8 mouse cellular contexts compared by ENCODE assay signal in the genomic region with DNA sequence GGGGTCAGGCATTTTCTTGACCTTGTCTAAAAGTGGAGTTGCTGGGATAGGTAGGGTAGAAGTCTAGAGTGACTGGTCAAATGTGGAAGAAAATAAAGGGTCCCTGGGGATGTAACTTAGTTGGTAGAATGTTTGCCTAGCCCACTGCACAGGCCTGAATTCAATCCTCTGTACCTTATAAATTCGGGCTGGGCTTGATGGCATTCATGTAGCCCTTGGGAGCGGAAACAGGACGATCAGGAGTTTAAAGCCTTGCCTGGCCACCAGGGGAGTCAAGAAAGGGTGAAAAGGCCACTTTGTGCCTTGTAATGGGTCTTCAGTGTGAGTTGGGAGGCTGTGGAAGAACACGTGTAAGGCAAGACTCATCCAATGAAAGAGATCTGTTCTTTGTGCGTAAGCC. TPM values are rescaled to one million over a fixed set of nuclear protein-coding genes. Genes with fewer than 3 reads are reported as not detected.
A peak's percentile ranks its signal among the peaks of the same experiment; 100 is the strongest.
DNase-seq lines count a peak whose midpoint lies in the region; ATAC-seq lines count a peak whose summit lies in the region.

No protein-coding gene starts in this region.

- no peak for DNase-seq in lung, adult 18-20 months
- DNase-seq in embryonic facial prominence, embryonic 10.5 days (ENCODE audit: low spot score) = peak; percentile 35
- DNase-seq in layer of hippocampus, postnatal 36 days = no peak
- no peak for DNase-seq in urinary bladder, postnatal 10 days (ENCODE audit: low spot score)
- DNase-seq in spleen, postnatal 36 days (ENCODE audit: low spot score in 2 of 2) = no peak

- peaks cover 21% of the 10 kb centered on the region for H3K4me1 ChIP-seq in lung, embryonic 15.5 days
- H3K4me1 ChIP-seq in embryonic facial prominence, embryonic 10.5 days = peaks cover 39% of the 10 kb centered on the region
- peaks cover 15% of the 10 kb centered on the region for H3K4me1 ChIP-seq in intestine, embryonic 16.5 days (ENCODE audit: control insufficient read depth, insufficient read depth, low read length)
- H3K4me1 ChIP-seq in neural tube, embryonic 14.5 days (ENCODE audit: control insufficient read depth, insufficient read depth, low read length) = peaks cover 21% of the 10 kb centered on the region

- ATAC-seq in lung, embryonic 15.5 days (ENCODE audit: borderline replicate concordance, extremely low read depth, low FRiP score, low TSS enrichment) = no peak
- no peak for ATAC-seq in intestine, embryonic 16.5 days
- no peak for ATAC-seq in neural tube, embryonic 14.5 days (ENCODE audit: low read depth)

- 0 out of 2 replicates have a peak overlapping the region, but pooled peaks have one; percentile 99 for H3K27ac ChIP-seq in lung, embryonic 15.5 days
- H3K27ac ChIP-seq in embryonic facial prominence, embryonic 10.5 days (replicated peaks) = peak overlapping the region; percentile 100
- H3K27ac ChIP-seq in intestine, embryonic 16.5 days (ENCODE audit: low read length) = peak overlapping the region; percentile 96; the same call in 1 of the 2 replicates
- H3K27ac ChIP-seq in neural tube, embryonic 14.5 days (ENCODE audit: low read depth, low read length) = no peak overlapping the region

- WGBS in lung, embryonic 15.5 days = 7% methylated on average over 5 of the region's 5 CpGs
- WGBS in embryonic facial prominence, embryonic 10.5 days = 8% methylated on average over 5 of the region's 5 CpGs
- WGBS in intestine, embryonic 16.5 days = 5% methylated on average over 5 of the region's 5 CpGs
- WGBS in neural tube, embryonic 14.5 days = 4% methylated on average over 5 of the region's 5 CpGs

- H3K27me3 ChIP-seq in lung, embryonic 15.5 days = no peaks in the 10 kb centered on the region
- no peaks in the 10 kb centered on the region for H3K27me3 ChIP-seq in embryonic facial prominence, embryonic 10.5 days (replicated peaks; ENCODE audit: low read depth, poor library complexity, severe bottlenecking)
- H3K27me3 ChIP-seq in intestine, embryonic 16.5 days (replicated peaks; ENCODE audit: control insufficient read depth, insufficient read depth, low read length) = no peaks in the 10 kb centered on the region
- no peaks in the 10 kb centered on the region for H3K27me3 ChIP-seq in neural tube, embryonic 14.5 days (ENCODE audit: control insufficient read depth, insufficient read depth, low read length)

- peak overlapping the region; percentile 67 for H3K4me2 ChIP-seq in lung, embryonic 15.5 days
- peak overlapping the region; percentile 83 for H3K4me2 ChIP-seq in intestine, embryonic 16.5 days (ENCODE audit: low read depth, low read length)
- H3K4me2 ChIP-seq in neural tube, embryonic 14.5 days (ENCODE audit: low read depth, low read length) = peak overlapping the region; percentile 96

- no peaks in the 10 kb centered on the region for H3K9me3 ChIP-seq in lung, embryonic 15.5 days
- no peaks in the 10 kb centered on the region for H3K9me3 ChIP-seq in embryonic facial prominence, embryonic 10.5 days
- no peaks in the 10 kb centered on the region for H3K9me3 ChIP-seq in intestine, embryonic 16.5 days (ENCODE audit: control insufficient read depth, low read length)
- H3K9me3 ChIP-seq in neural tube, embryonic 14.5 days (ENCODE audit: control insufficient read depth, low read length) = no peaks in the 10 kb centered on the region

- peak overlapping the region; percentile 99 for H3K4me3 ChIP-seq in lung, embryonic 15.5 days
- H3K4me3 ChIP-seq in embryonic facial prominence, embryonic 10.5 days = peak overlapping the region; percentile 97
- peak overlapping the region; percentile 93 for H3K4me3 ChIP-seq in intestine, embryonic 16.5 days (ENCODE audit: low read length)
- peak overlapping the region; percentile 93 for H3K4me3 ChIP-seq in neural tube, embryonic 14.5 days (ENCODE audit: low read depth, low read length)

- peak overlapping the region; percentile 95 for H3K9ac ChIP-seq in lung, embryonic 15.5 days
- peak overlapping the region; percentile 89 for H3K9ac ChIP-seq in intestine, embryonic 16.5 days (ENCODE audit: low read depth, low read length)
- H3K9ac ChIP-seq in neural tube, embryonic 14.5 days (replicated peaks; ENCODE audit: low read depth, low read length) = peak overlapping the region; percentile 86

- H3K36me3 ChIP-seq in lung, embryonic 15.5 days = no peaks in the 10 kb centered on the region
- peaks cover 35% of the 10 kb centered on the region for H3K36me3 ChIP-seq in embryonic facial prominence, embryonic 10.5 days (replicated peaks)
- no peaks in the 10 kb centered on the region for H3K36me3 ChIP-seq in intestine, embryonic 16.5 days (ENCODE audit: control insufficient read depth, insufficient read depth, low read length)
- H3K36me3 ChIP-seq in neural tube, embryonic 14.5 days (ENCODE audit: control insufficient read depth, insufficient read depth, low read length) = 0 out of 2 replicates have a peak, but pooled peaks cover 3% of the 10 kb centered on the region

RNA-seq across cellular contexts. Expression of a gene that starts 1.1 kb away (rescaled TPM):
- 114 and 121 TPM in 2 replicates for polyA plus RNA-seq in lung, embryonic 15.5 days (2015; fragmentation: Nextera tagmentation; extraction: Ambion mirVana)
- polyA plus RNA-seq in embryonic facial prominence, embryonic 10.5 days (2016; fragmentation: Nextera tagmentation; extraction: Ambion mirVana) = 201 and 213 TPM in 2 replicates
- 65.1 and 74.5 TPM in 2 replicates for polyA plus RNA-seq in intestine, embryonic 16.5 days (2015; fragmentation: Nextera tagmentation; extraction: Ambion mirVana)
- polyA plus RNA-seq in neural tube, embryonic 14.5 days (2014; fragmentation: Nextera tagmentation; extraction: Ambion mirVana) = 62.5 and 66.5 TPM in 2 replicates
- 10 to 100 TPM; 52.4 to 54.9 TPM for total RNA-seq in layer of hippocampus, postnatal 36 days (2021)

RNA-seq across cellular contexts. Expression of a gene that starts 12.6 kb away (rescaled TPM):
- polyA plus RNA-seq in lung, embryonic 15.5 days (2015; fragmentation: Nextera tagmentation; extraction: Ambion mirVana) = 20.0 and 20.3 TPM in 2 replicates
- polyA plus RNA-seq in embryonic facial prominence, embryonic 10.5 days (2016; fragmentation: Nextera tagmentation; extraction: Ambion mirVana) = 22.4 and 25.5 TPM in 2 replicates
- 11.8 and 13.1 TPM in 2 replicates for polyA plus RNA-seq in intestine, embryonic 16.5 days (2015; fragmentation: Nextera tagmentation; extraction: Ambion mirVana)
- 43.9 and 51.2 TPM in 2 replicates for polyA plus RNA-seq in neural tube, embryonic 14.5 days (2014; fragmentation: Nextera tagmentation; extraction: Ambion mirVana)
- 10 to 100 TPM; 51.0 to 54.4 TPM for total RNA-seq in layer of hippocampus, postnatal 36 days (2021)

RNA-seq across cellular contexts. Expression of a gene that starts 39.8 kb away (rescaled TPM):
- 62.5 and 65.0 TPM in 2 replicates for polyA plus RNA-seq in lung, embryonic 15.5 days (2015; fragmentation: Nextera tagmentation; extraction: Ambion mirVana)
- polyA plus RNA-seq in embryonic facial prominence, embryonic 10.5 days (2016; fragmentation: Nextera tagmentation; extraction: Ambion mirVana) = 65.4 and 69.9 TPM in 2 replicates
- polyA plus RNA-seq in intestine, embryonic 16.5 days (2015; fragmentation: Nextera tagmentation; extraction: Ambion mirVana) = 51.7 and 52.5 TPM in 2 replicates
- polyA plus RNA-seq in neural tube, embryonic 14.5 days (2014; fragmentation: Nextera tagmentation; extraction: Ambion mirVana) = 39.7 and 51.7 TPM in 2 replicates
- total RNA-seq in layer of hippocampus, postnatal 36 days (2021) = 100 to 1,000 TPM; 201 to 234 TPM

RNA-seq across cellular contexts. Expression of a gene that starts 59.7 kb away (rescaled TPM):
- 134 and 138 TPM in 2 replicates for polyA plus RNA-seq in lung, embryonic 15.5 days (2015; fragmentation: Nextera tagmentation; extraction: Ambion mirVana)
- polyA plus RNA-seq in embryonic facial prominence, embryonic 10.5 days (2016; fragmentation: Nextera tagmentation; extraction: Ambion mirVana) = 36.2 and 37.4 TPM in 2 replicates
- polyA plus RNA-seq in intestine, embryonic 16.5 days (2015; fragmentation: Nextera tagmentation; extraction: Ambion mirVana) = 76.6 and 81.4 TPM in 2 replicates
- polyA plus RNA-seq in neural tube, embryonic 14.5 days (2014; fragmentation: Nextera tagmentation; extraction: Ambion mirVana) = 10.9 and 33.9 TPM in 2 replicates
- 1 to 10 TPM; 5.5 to 7.8 TPM for total RNA-seq in layer of hippocampus, postnatal 36 days (2021)
